In genomic region chr2:124089813-124090230, GRCm38 (mm10) we compare ENCODE assay signal across 8 mouse cellular contexts. TPM values are rescaled to one million over a fixed set of nuclear protein-coding genes. Genes with fewer than 3 reads are reported as not detected.
DNase-seq lines count a peak whose midpoint lies in the region; ATAC-seq and TF ChIP-seq lines count a peak whose summit lies in the region.

Sema6d (plus strand) TSS chr2:124089969.

- 2% methylated on average over 29 of the region's 29 CpGs for WGBS in kidney, embryonic 16.5 days
- 2% methylated on average over 26 of the region's 29 CpGs for WGBS in heart, embryonic 11.5 days (ENCODE audit: insufficient replicate concordance)
- 2% methylated on average over 29 of the region's 29 CpGs for WGBS in lung, embryonic 14.5 days
- 3% methylated on average over 29 of the region's 29 CpGs for WGBS in stomach, embryonic 15.5 days

- no peak within 1 kb of the TSS for H3K27ac ChIP-seq in kidney, embryonic 16.5 days (ENCODE audit: low read length)
- no peak within 1 kb of the TSS for H3K27ac ChIP-seq in heart, embryonic 11.5 days (ENCODE audit: low read depth, low read length)
- H3K27ac ChIP-seq in layer of hippocampus, adult 2 months, result peak within 1 kb of the TSS; percentile 89
- H3K27ac ChIP-seq in lung, embryonic 14.5 days (ENCODE audit: low read depth), result no peak within 1 kb of the TSS
- H3K27ac ChIP-seq in stomach, embryonic 15.5 days, result no peak within 1 kb of the TSS

- peaks cover 12% of the 10 kb centered on the region for H3K4me1 ChIP-seq in kidney, embryonic 16.5 days (ENCODE audit: insufficient read depth, low read length)
- H3K4me1 ChIP-seq in heart, embryonic 11.5 days (ENCODE audit: control insufficient read depth, insufficient read depth, low read length), result peaks cover 3% of the 10 kb centered on the region; the same call in 1 of the 2 replicates
- H3K4me1 ChIP-seq in lung, embryonic 14.5 days (ENCODE audit: insufficient read depth), result no peaks in the 10 kb centered on the region
- H3K4me1 ChIP-seq in stomach, embryonic 15.5 days, result peaks cover 12% of the 10 kb centered on the region

- no peak for TF ChIP-seq CTCF in layer of hippocampus, adult 2 months (conservative IDR thresholded peaks at IDR 0.05)
- no peak for TF ChIP-seq CTCF in lung, embryonic 14.5 days (IDR thresholded peaks at IDR 0.05; ENCODE audit: low read depth)

- H3K4me3 ChIP-seq in kidney, embryonic 16.5 days (ENCODE audit: low read length), result peak within 1 kb of the TSS; percentile 50
- peak within 1 kb of the TSS; percentile 64 for H3K4me3 ChIP-seq in heart, embryonic 11.5 days (ENCODE audit: low read depth, low read length)
- H3K4me3 ChIP-seq in layer of hippocampus, adult 2 months, result peak within 1 kb of the TSS; percentile 81
- H3K4me3 ChIP-seq in lung, embryonic 14.5 days (ENCODE audit: low read depth, low read length), result peak within 1 kb of the TSS; percentile 50
- H3K4me3 ChIP-seq in stomach, embryonic 15.5 days (replicated peaks), result peak within 1 kb of the TSS; percentile 49

- peak; percentile 81 for ATAC-seq in kidney, embryonic 16.5 days (ENCODE audit: low FRiP score, low TSS enrichment)
- peak; percentile 35; the same call in 1 of the 2 replicates for ATAC-seq in heart, embryonic 11.5 days (replicated peaks; ENCODE audit: insufficient number of reproducible peaks, low FRiP score, low TSS enrichment)
- peak; percentile 79 for ATAC-seq in lung, embryonic 14.5 days (ENCODE audit: insufficient read depth)
- ATAC-seq in stomach, embryonic 15.5 days (ENCODE audit: insufficient read depth, low FRiP score, low read depth), result no peak

- H3K36me3 ChIP-seq in kidney, embryonic 16.5 days (ENCODE audit: insufficient read depth, low read length), result no peaks in the 10 kb centered on the region
- H3K36me3 ChIP-seq in heart, embryonic 11.5 days (ENCODE audit: control insufficient read depth, insufficient read depth, low read length), result no peaks in the 10 kb centered on the region
- no peaks in the 10 kb centered on the region for H3K36me3 ChIP-seq in lung, embryonic 14.5 days (ENCODE audit: insufficient read depth)
- H3K36me3 ChIP-seq in stomach, embryonic 15.5 days, result no peaks in the 10 kb centered on the region

- H3K9me3 ChIP-seq in kidney, embryonic 16.5 days (ENCODE audit: low read length), result no peaks in the 10 kb centered on the region
- no peaks in the 10 kb centered on the region for H3K9me3 ChIP-seq in heart, embryonic 11.5 days (replicated peaks; ENCODE audit: control insufficient read depth, low read length)
- H3K9me3 ChIP-seq in lung, embryonic 14.5 days (ENCODE audit: low read depth, low read length), result no peaks in the 10 kb centered on the region
- H3K9me3 ChIP-seq in stomach, embryonic 15.5 days, result no peaks in the 10 kb centered on the region

- H3K27me3 ChIP-seq in kidney, embryonic 16.5 days (ENCODE audit: insufficient read depth, low read length), result peaks cover 44% of the 10 kb centered on the region
- H3K27me3 ChIP-seq in heart, embryonic 11.5 days (ENCODE audit: control insufficient read depth, insufficient read depth, low read length), result peaks cover 16% of the 10 kb centered on the region
- H3K27me3 ChIP-seq in lung, embryonic 14.5 days (ENCODE audit: insufficient read depth, low read length), result peaks cover 28% of the 10 kb centered on the region
- peaks cover 27% of the 10 kb centered on the region for H3K27me3 ChIP-seq in stomach, embryonic 15.5 days (replicated peaks)

- H3K9ac ChIP-seq in kidney, embryonic 16.5 days (replicated peaks; ENCODE audit: low read length), result peak within 1 kb of the TSS; percentile 52
- peak within 1 kb of the TSS; percentile 61 for H3K9ac ChIP-seq in heart, embryonic 11.5 days (ENCODE audit: low read depth, low read length)
- peak within 1 kb of the TSS; percentile 46 for H3K9ac ChIP-seq in lung, embryonic 14.5 days
- 0 out of 2 replicates have a peak within 1 kb of the TSS, but pooled peaks have one; percentile 0 for H3K9ac ChIP-seq in stomach, embryonic 15.5 days

- DNase-seq in kidney, adult 11 months, result no peak
- DNase-seq in embryo, embryonic 10.5 days (ENCODE audit: low spot score), result peak; percentile 40
- peak; percentile 27 to 33 for DNase-seq in layer of hippocampus, adult 2 months (ENCODE audit: low spot score in 2 of 2)
- peak; percentile 32 for DNase-seq in lung, embryonic 14.5 days
- no peak for DNase-seq in thymus, postnatal 0 days (ENCODE audit: low spot score)

- peak within 1 kb of the TSS; percentile 78 for H3K4me2 ChIP-seq in kidney, embryonic 16.5 days (replicated peaks; ENCODE audit: low read depth, low read length)
- peak within 1 kb of the TSS; percentile 98 for H3K4me2 ChIP-seq in heart, embryonic 11.5 days
- peak within 1 kb of the TSS; percentile 100 for H3K4me2 ChIP-seq in lung, embryonic 14.5 days
- H3K4me2 ChIP-seq in stomach, embryonic 15.5 days, result peak within 1 kb of the TSS; percentile 92

RNA-seq across cellular contexts. Expression of gene Sema6d, which starts in this region (rescaled TPM):
- 9.0 and 10.2 TPM in 2 replicates for polyA plus RNA-seq in kidney, embryonic 16.5 days (2015; fragmentation: Nextera tagmentation; extraction: Ambion mirVana)
- polyA plus RNA-seq in heart, embryonic 11.5 days (2014; fragmentation: Nextera tagmentation; extraction: Ambion mirVana), result 24.9 and 26.5 TPM in 2 replicates
- total RNA-seq in layer of hippocampus, adult 2 months (2021), result 10 to 100 TPM; 50.0 to 58.7 TPM
- 24.4 and 26.7 TPM in 2 replicates for polyA plus RNA-seq in lung, embryonic 14.5 days (2014; fragmentation: Nextera tagmentation; extraction: Ambion mirVana)
- 10.4 and 12.2 TPM in 2 replicates for polyA plus RNA-seq in stomach, embryonic 15.5 days (2015; fragmentation: Nextera tagmentation; extraction: Ambion mirVana)
- polyA plus RNA-seq in thymus, postnatal 0 days (2015; fragmentation: Nextera tagmentation; extraction: Ambion mirVana), result 2.0 and 2.9 TPM in 2 replicates

Comparison
In these comparisons a context has a peak if more than half of its experiments do, and no peak if none do; other contexts are left out.
1. H3K9ac ChIP-seq: peak in every context shown above with its lines; median percentile 61 in heart, embryonic 11.5 days; 52 in kidney, embryonic 16.5 days; 46 in lung, embryonic 14.5 days; 0 in stomach, embryonic 15.5 days.
2. DNase-seq: peak in embryo, embryonic 10.5 days (single experiment), layer of hippocampus, adult 2 months (2 of 2) and lung, embryonic 14.5 days (single experiment); none in kidney, adult 11 months (single experiment) and thymus, postnatal 0 days (single experiment).
3. Peak in every context shown above with its lines, with median percentiles within 50 percentile points of each other: H3K4me2 ChIP-seq and H3K4me3 ChIP-seq.